Mouse (Mus musculus) CH12F3 (cell line): ENCODE results near the gene Pacsin2.

Source experiments
- in situ Hi-C: fragments of 300-500 bp; cut with MboI; formaldehyde crosslinking; loops from 2 replicates; pipeline ENCODE4 v1.14.3; 2020; ENCODE audit warnings: low sequenced_read_pairs

Pacsin2 gene

DNA sequence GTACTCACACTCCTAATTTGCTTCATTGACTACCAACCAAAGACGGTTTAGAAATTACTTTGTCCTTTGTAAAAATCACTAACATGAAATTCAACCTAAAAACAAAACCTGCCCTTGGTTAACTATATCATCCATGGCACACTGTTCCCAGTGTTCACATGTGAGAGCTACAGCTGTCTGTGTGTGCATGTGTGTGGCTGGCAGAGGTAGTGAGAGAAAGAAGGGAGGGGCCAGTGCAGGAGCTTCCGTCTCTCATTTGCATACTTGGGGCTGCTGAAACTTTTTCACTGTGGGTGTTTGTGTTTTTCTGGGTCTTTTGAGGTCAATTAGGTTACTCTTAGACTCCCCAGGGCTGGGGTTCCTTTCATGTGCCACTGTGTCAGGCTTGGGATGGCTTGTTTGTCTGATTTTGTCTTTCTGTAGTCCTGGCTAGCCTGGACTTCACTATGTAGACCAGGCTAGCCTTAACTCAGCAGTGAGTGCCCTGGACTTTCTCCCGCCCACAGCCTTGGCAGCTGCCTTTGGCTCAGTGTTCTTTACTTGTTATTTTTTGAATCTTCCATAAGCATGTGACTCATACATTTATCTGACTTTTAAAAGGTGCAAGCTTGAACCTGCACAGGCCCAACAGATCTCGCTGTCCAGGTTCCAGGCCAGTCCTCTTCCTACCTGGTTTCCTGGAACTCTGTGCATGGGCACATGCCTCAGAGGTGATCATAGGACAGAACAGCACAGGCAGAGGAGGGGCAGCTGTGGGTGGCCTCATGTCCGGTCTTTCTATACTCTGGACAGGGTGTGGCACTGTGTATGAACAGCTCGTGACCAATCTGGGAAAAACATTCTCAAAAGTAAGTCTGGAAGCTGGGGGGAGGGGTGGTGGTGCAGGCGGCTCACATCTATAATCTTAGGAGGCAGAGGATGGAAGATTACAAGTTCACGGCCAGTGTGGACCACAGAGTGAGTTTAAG, 126.2 kb downstream of the Pacsin2 start:
- in situ Hi-C loops: no loop called here

GRCm38 (mm10) chr15:83332373-83332772, 132.0 kb downstream of the Pacsin2 start:
- in situ Hi-C loops: no loop called here

- in situ Hi-C loops: no loop called here
These were observed 135.5 kb downstream of the Pacsin2 start for GRCm38 (mm10) chr15:83328952-83329351.
